Mouse (Mus musculus): ENCODE results near the gene Sowaha. TPM values are rescaled to one million over a fixed set of nuclear protein-coding genes. Genes with fewer than 3 reads are reported as not detected.

Sowaha gene
- polyA plus RNA-seq, 1 experiment from 2014 or later = 1.6 TPM

DNA sequence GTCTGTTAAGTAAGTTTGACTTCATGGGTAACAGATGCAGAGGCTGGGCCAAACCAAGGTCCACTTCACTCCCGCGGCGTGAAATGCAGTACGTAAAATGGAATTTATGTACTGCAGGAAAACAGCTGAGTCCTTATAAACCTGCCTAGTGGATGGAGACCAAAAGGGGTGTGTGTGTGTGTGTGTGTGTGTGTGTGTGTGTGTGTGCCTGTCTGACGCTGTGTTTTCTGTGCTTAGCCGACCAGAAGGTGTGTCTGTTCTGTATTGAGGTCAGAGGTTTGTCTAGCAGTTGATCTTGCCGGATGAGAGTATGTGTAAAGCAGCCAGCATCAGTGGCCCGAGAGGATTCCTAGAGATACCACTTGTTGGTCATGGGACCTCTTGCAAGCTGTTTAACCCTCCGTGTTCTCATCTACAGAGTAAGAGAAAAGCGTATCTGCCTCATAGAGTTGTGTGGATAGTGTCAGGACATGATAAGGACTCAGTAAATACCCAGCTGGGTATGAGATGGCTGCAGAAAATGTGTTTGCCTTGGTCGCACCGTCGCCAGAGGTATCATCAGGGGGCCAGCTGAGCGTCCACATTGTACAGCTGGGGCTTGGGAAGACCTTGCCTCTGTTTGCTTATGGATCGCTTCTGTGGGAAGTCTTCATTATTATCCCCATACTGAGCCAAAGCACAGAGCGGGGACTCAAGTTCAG lies 41.2 kb upstream of the Sowaha start:
- Histone ChIP-seq H3K27ac (ENCODE audit: low read length) (no peak overlapping the region), H3K4me1 (ENCODE audit: control insufficient read depth, insufficient read depth, low read length) (peaks cover 17% of the 10 kb centered on the region), H3K4me2 (ENCODE audit: low read length) (peak overlapping the region; percentile 67), H3K9ac (ENCODE audit: low read depth, low read length) (0 out of 2 replicates have a peak overlapping the region, but pooled peaks have one; percentile 2), H3K9me3 (replicated peaks; ENCODE audit: control insufficient read depth, low read length, poor library complexity, severe bottlenecking) (no peaks in the 10 kb centered on the region), H3K36me3 (ENCODE audit: control insufficient read depth, insufficient read depth, low read length) (no peaks in the 10 kb centered on the region), H3K27me3 (ENCODE audit: control insufficient read depth, insufficient read depth, low read depth, low read length) (peaks cover 6% of the 10 kb centered on the region), H3K4me3 (ENCODE audit: low read depth, low read length) (peak overlapping the region; percentile 83)
- 43% methylated on average over 16 of the region's 16 CpGs for whole genome bisulfite sequencing
- ATAC-seq = no peak

DNA sequence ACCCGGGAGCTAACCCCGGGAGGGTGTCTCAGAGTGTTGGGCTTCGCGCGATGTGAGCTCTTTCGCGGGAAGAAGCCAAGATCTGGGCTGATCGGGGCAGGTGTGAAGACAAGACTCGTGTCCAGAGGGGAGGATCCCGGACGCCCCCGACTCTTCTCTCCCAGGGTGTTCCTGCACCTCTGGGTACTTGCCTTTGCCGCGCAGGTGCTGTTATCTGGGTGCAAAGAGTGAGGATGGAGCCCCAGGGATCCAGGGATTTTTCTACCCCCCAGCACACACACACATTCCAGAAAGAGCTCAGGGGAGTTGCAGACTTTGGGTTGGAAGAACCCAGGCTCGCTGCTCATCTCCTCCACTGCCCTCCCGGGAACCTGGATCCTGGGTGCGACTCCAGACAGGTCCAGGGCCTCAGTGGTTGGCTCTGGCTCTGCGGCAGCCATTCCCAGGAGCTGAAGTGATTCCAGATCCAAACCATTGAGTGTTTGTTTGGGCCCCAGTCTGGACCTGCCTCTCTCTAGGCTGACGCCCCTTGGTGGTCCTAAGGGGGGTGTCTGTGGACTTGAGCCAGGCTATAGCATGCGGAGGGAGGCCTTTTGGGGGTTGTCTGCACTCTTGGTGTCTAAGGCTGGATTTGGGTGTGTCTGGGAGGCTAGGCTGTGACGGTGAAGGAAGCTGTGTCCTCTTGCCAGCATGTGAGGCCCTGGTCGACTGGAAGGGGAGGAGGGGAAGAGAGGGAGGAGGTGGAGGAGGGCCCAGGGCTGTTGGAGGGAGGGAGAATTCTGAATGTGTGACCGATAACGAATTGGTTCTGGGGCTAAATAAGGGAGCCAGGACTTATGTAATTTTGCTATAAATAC lies 40.3 kb upstream of the Sowaha start:
- Histone ChIP-seq H3K27ac (ENCODE audit: low read length) (peak overlapping the region; percentile 70), H3K4me1 (ENCODE audit: control insufficient read depth, insufficient read depth, low read length) (peaks cover 17% of the 10 kb centered on the region), H3K4me3 (ENCODE audit: low read depth, low read length) (peak overlapping the region; percentile 83), H3K9ac (ENCODE audit: low read depth, low read length) (peak overlapping the region; percentile 92), H3K36me3 (ENCODE audit: control insufficient read depth, insufficient read depth, low read length) (no peaks in the 10 kb centered on the region), H3K27me3 (ENCODE audit: control insufficient read depth, insufficient read depth, low read depth, low read length) (peaks cover 6% of the 10 kb centered on the region), H3K9me3 (replicated peaks; ENCODE audit: control insufficient read depth, low read length, poor library complexity, severe bottlenecking) (no peaks in the 10 kb centered on the region), H3K4me2 (ENCODE audit: low read length) (peak overlapping the region; percentile 67)
- ATAC-seq = peak; percentile 33
- WGBS = 2% methylated on average over 19 of the region's 24 CpGs

DNA sequence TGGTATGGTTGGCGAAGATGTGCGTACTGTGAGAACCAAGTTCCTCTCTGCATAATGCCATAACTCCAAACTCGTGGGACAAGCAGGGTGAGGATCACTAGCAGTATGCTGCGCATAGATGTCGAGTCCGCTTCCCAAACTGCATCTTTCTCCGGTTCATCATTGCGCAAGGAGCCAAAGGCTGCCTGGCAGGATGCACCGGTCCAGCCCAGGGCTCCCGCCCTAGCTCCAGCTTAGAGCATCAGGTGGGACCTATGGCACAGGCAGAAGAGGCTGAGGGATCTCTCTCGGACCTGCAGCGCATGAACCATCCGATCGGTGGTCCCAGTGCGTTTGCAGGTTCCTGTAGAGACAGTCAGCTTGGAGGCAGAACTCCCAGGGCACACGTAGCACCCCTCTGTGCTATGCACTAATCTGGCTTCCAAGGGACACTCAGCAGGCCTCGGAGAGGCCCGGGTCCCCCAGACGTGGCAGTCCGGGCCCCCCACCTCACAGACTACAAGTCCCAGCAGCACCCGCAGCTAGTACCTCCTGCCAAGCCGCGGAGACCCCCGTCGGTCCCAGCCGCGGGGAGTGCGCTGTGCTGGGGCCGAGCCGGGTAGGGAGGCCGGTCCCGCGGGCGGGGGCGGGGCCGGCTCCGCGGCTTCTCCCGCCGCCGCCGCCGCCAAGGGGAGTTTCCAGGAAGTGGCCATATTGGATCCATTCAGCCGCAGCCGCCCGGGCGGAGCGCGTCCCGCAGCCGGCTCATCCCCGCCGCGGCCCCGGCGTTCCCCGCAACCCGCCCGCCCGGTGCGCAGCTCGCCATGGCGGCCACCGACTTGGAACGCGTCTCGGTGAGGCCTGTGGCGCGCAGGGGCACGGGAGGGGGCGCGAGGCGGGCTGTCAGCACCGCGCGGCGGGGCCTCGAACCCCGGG lies 39.4 kb upstream of the Sowaha start, which contains the start of gene Sept8:
Sept8 (plus strand) TSS at position 51 of the 915 bp plus-strand sequence.
- peaks cover 6% of the 10 kb centered on the region for H3K27me3 ChIP-seq (ENCODE audit: control insufficient read depth, insufficient read depth, low read depth, low read length)
- peak; percentile 90 for ATAC-seq
- 5% methylated on average over 67 of the region's 79 CpGs for WGBS
- peaks cover 17% of the 10 kb centered on the region for H3K4me1 ChIP-seq (ENCODE audit: control insufficient read depth, insufficient read depth, low read length)
- H3K36me3 ChIP-seq (ENCODE audit: control insufficient read depth, insufficient read depth, low read length) = no peaks in the 10 kb centered on the region
- peak within 1 kb of the TSS; percentile 70 for H3K27ac ChIP-seq (ENCODE audit: low read length)
- peak within 1 kb of the TSS; percentile 83 for H3K4me3 ChIP-seq (ENCODE audit: low read depth, low read length)
- peak within 1 kb of the TSS; percentile 67 for H3K4me2 ChIP-seq (ENCODE audit: low read length)
- H3K9me3 ChIP-seq (replicated peaks; ENCODE audit: control insufficient read depth, low read length, poor library complexity, severe bottlenecking) = no peaks in the 10 kb centered on the region
- peak within 1 kb of the TSS; percentile 92 for H3K9ac ChIP-seq (ENCODE audit: low read depth, low read length)

DNA sequence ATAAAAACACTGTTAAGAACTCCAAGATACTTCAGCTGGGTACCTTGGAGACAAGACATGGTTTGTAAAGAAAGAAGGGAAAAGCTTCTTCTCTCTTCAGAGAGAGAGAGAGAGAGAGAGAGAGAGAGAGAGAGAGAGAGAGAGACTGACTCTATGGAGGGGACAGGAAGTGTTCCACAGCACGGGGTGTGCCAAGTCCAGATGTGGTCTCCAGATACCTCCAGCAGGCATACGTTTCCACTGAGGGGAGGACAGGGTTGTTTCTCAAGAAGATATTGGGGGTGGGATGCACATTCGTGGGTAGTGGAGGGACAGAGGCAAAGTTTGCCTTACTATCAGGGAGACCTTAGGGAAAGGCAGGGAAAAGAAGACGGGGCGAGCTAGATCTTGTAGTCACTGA lies 38.7 kb upstream of the Sowaha start:
- 62% methylated on average over 5 of the region's 5 CpGs for WGBS
- peak overlapping the region; percentile 83; the same call in 1 of the 2 replicates for H3K4me3 ChIP-seq (ENCODE audit: low read depth, low read length)
- no peak for ATAC-seq

DNA sequence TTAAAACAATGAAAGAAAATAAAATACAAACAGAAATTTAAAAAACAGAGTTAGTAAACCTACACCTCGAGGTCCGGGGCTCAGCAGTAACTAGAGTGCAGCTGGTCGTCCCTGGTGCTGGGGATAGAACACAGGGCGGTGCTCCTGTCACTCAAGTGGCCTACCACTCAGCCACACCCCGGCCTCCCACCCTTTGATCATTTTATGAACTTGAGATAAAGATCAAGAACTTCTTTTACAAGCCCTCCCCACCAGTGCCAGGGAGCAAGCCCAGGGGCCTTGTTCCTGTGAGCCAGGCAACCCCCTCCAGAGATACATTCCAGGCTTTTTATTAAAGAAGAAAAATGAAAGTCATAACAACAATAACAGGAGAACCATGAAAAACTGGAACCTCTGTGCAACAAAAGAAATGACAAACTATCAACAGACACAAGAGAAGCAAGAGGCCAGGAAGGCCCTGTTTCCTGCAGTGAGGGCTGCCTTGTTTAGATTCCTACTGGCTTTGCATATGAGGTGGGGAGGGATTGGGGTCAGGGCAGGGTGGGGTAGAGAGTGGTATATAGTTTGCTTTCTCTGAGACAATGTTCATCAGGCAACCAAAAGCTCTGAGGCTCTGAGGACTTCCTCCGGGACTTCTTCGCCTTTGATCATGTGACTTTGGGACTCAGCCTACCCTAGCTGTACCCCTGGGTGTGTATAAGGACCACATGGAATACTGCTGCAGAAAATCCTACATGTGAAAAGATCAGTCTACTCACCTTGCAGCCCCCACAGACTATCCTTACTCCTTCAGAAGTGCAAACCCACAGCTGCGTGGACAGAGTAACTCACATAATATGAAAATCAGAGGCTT lies 36.9 kb upstream of the Sowaha start:
- H3K27ac ChIP-seq (ENCODE audit: low read length) = no peak overlapping the region
- H3K9me3 ChIP-seq (replicated peaks; ENCODE audit: control insufficient read depth, low read length, poor library complexity, severe bottlenecking) = no peaks in the 10 kb centered on the region
- no peak overlapping the region for H3K4me3 ChIP-seq (ENCODE audit: low read depth, low read length)
- peaks cover 17% of the 10 kb centered on the region for H3K4me1 ChIP-seq (ENCODE audit: control insufficient read depth, insufficient read depth, low read length)
- no peak overlapping the region for H3K9ac ChIP-seq (ENCODE audit: low read depth, low read length)
- WGBS = 58% methylated on average over 8 of the region's 8 CpGs
- H3K36me3 ChIP-seq (ENCODE audit: control insufficient read depth, insufficient read depth, low read length) = no peaks in the 10 kb centered on the region
- peaks cover 6% of the 10 kb centered on the region for H3K27me3 ChIP-seq (ENCODE audit: control insufficient read depth, insufficient read depth, low read depth, low read length)
- no peak for ATAC-seq
- no peak overlapping the region for H3K4me2 ChIP-seq (ENCODE audit: low read length)

More for the DNA sequence above, 38.7 kb upstream of the Sowaha start:
- Histone ChIP-seq H3K27me3 (ENCODE audit: control insufficient read depth, insufficient read depth, low read depth, low read length) (peaks cover 6% of the 10 kb centered on the region), H3K36me3 (ENCODE audit: control insufficient read depth, insufficient read depth, low read length) (no peaks in the 10 kb centered on the region), H3K9me3 (replicated peaks; ENCODE audit: control insufficient read depth, low read length, poor library complexity, severe bottlenecking) (no peaks in the 10 kb centered on the region), H3K4me2 (ENCODE audit: low read length) (no peak overlapping the region), H3K9ac (ENCODE audit: low read depth, low read length) (no peak overlapping the region), H3K4me1 (ENCODE audit: control insufficient read depth, insufficient read depth, low read length) (peaks cover 17% of the 10 kb centered on the region), H3K27ac (ENCODE audit: low read length) (no peak overlapping the region)

DNA sequence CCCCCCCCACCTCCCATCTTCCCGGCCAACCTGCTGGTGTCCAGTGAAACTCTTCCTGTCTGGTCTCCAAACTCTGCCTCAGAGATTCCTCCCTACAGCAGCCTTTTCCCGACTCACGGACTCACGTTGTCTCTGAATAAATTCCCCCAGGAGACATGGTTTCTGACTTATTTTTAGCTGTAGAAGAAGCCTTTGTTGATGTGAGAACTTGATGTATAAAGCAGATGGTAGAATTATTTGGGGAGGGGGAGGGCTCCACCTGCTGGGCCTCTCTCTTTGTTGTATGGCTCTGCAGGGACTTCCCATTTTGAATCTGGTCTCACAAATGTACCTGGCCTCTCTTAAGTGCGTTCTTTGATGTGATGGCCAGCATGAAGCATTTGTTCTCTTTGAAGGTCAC lies 30.3 kb upstream of the Sowaha start:
- 45% methylated on average over 5 of the region's 5 CpGs for WGBS

DNA sequence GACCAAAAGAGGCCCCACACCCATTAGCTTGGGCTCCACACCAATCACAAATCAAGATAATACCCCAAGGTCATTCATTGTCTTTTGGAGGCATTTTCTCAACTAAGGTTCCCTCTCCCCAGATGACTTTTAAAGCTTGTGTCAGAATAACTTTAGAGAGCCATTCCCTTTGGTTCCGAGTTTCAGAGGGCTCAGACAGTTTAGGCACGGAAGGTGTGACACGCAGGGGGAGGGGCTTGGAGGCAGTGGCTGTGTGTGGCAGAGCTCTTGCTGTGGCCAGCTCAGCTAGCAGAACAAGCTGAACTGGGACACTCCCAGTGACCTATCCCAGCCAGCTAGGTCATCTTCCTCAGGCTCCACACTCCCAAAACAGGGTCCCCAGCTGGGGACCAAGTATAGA lies 28.5 kb upstream of the Sowaha start:
- no peak overlapping the region for H3K9ac ChIP-seq (ENCODE audit: low read depth, low read length)
- H3K27ac ChIP-seq (ENCODE audit: low read length) = no peak overlapping the region
- H3K4me1 ChIP-seq (ENCODE audit: control insufficient read depth, insufficient read depth, low read length) = no peaks in the 10 kb centered on the region
- H3K27me3 ChIP-seq (ENCODE audit: control insufficient read depth, insufficient read depth, low read depth, low read length) = no peaks in the 10 kb centered on the region
- no peaks in the 10 kb centered on the region for H3K36me3 ChIP-seq (ENCODE audit: control insufficient read depth, insufficient read depth, low read length)
- ATAC-seq = no peak
- H3K4me3 ChIP-seq (ENCODE audit: low read depth, low read length) = no peak overlapping the region
- 62% methylated on average over 3 of the region's 3 CpGs for WGBS
- no peaks in the 10 kb centered on the region for H3K9me3 ChIP-seq (replicated peaks; ENCODE audit: control insufficient read depth, low read length, poor library complexity, severe bottlenecking)
- no peak overlapping the region for H3K4me2 ChIP-seq (ENCODE audit: low read length)

More for the DNA sequence above, 30.3 kb upstream of the Sowaha start:
- Histone ChIP-seq H3K4me1 (ENCODE audit: control insufficient read depth, insufficient read depth, low read length) (no peaks in the 10 kb centered on the region), H3K9ac (ENCODE audit: low read depth, low read length) (no peak overlapping the region), H3K9me3 (replicated peaks; ENCODE audit: control insufficient read depth, low read length, poor library complexity, severe bottlenecking) (no peaks in the 10 kb centered on the region), H3K27ac (ENCODE audit: low read length) (no peak overlapping the region), H3K36me3 (ENCODE audit: control insufficient read depth, insufficient read depth, low read length) (no peaks in the 10 kb centered on the region), H3K27me3 (ENCODE audit: control insufficient read depth, insufficient read depth, low read depth, low read length) (no peaks in the 10 kb centered on the region), H3K4me3 (ENCODE audit: low read depth, low read length) (no peak overlapping the region), H3K4me2 (ENCODE audit: low read length) (no peak overlapping the region)
- no peak for ATAC-seq

DNA sequence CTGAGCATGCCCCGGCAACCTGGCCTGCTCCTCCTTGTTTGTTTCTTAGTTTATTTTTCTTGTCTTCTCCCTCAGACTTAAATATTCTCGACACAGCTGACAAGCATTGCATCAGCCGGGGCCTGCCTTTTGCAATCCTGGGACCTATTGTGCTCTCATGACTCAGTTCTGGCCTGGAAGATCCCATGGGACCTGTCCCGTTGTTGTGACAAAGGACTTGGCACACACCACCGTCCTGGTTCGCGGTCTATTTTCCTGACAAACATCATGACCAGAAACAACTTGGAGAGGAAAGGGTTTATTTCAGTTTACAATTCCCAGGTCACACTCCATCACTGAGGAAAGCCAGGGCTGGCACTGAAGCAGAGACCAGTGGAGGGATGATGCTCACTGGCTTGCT lies 28.1 kb upstream of the Sowaha start:
- WGBS = 57% methylated on average over 7 of the region's 7 CpGs
- H3K27ac ChIP-seq (ENCODE audit: low read length) = no peak overlapping the region
- H3K9ac ChIP-seq (ENCODE audit: low read depth, low read length) = no peak overlapping the region

More for the DNA sequence above, 28.1 kb upstream of the Sowaha start:
- H3K9me3 ChIP-seq (replicated peaks; ENCODE audit: control insufficient read depth, low read length, poor library complexity, severe bottlenecking) = no peaks in the 10 kb centered on the region
- H3K4me3 ChIP-seq (ENCODE audit: low read depth, low read length) = no peak overlapping the region
- no peaks in the 10 kb centered on the region for H3K4me1 ChIP-seq (ENCODE audit: control insufficient read depth, insufficient read depth, low read length)
- H3K4me2 ChIP-seq (ENCODE audit: low read length) = no peak overlapping the region
- ATAC-seq = no peak
- no peaks in the 10 kb centered on the region for H3K36me3 ChIP-seq (ENCODE audit: control insufficient read depth, insufficient read depth, low read length)
- no peaks in the 10 kb centered on the region for H3K27me3 ChIP-seq (ENCODE audit: control insufficient read depth, insufficient read depth, low read depth, low read length)

Measured in midbrain, embryonic 16.5 days (tissue).